Mouse (Mus musculus) heart, embryonic 12.5 days (tissue): Measurements from ENCODE around the gene Polr2j. TPM values are rescaled to one million over a fixed set of nuclear protein-coding genes. Genes with fewer than 3 reads are reported as not detected.
A peak's percentile ranks its signal among the peaks of the same experiment; 100 is the strongest.

Experiments
- ATAC-seq: fragments of 200-750 bp; cut with Nextera tagmentation; 2 replicates; pipeline ENCODE4 v1.8.0; 2017; ENCODE audit warnings: moderate TSS enrichment, moderate library complexity; ENCODE audit not compliant: insufficient number of reproducible peaks, low FRiP score
- H3K27ac ChIP-seq: fragments of 300-500 bp; sonication (generic); 2 replicates; pipeline ENCODE4 v1.5.1; 2016; ENCODE audit warnings: mild to moderate bottlenecking, moderate library complexity; ENCODE audit not compliant: poor library complexity, severe bottlenecking
- H3K27me3 ChIP-seq: fragments of 300-500 bp; sonication (generic); replicated peaks from 2 replicates; pipeline ENCODE4 v1.6.1; 2016; ENCODE audit warnings: mild to moderate bottlenecking, moderate library complexity
- H3K36me3 ChIP-seq: fragments of 300-500 bp; sonication (generic); 2 replicates; pipeline ENCODE4 v1.6.1; 2016; ENCODE audit warnings: mild to moderate bottlenecking, moderate library complexity
- H3K4me1 ChIP-seq: fragments of 300-500 bp; sonication (generic); replicated peaks from 2 replicates; pipeline ENCODE4 v1.6.1; 2016; ENCODE audit warnings: mild to moderate bottlenecking
- H3K4me2 ChIP-seq: fragments of 300-500 bp; sonication (generic); 2 replicates; pipeline ENCODE4 v1.6.1; 2016; ENCODE audit warnings: mild to moderate bottlenecking, moderate library complexity
- H3K4me3 ChIP-seq: fragments of 300-500 bp; sonication (generic); 2 replicates; pipeline ENCODE4 v1.5.1; 2016; ENCODE audit warnings: mild to moderate bottlenecking
- H3K9ac ChIP-seq: fragments of 300-500 bp; sonication (generic); 2 replicates; pipeline ENCODE4 v1.6.1; 2016; ENCODE audit warnings: mild to moderate bottlenecking, moderate library complexity
- H3K9me3 ChIP-seq: fragments of 300-500 bp; sonication (generic); replicated peaks from 2 replicates; pipeline ENCODE4 v1.6.1; 2016; ENCODE audit warnings: mild to moderate bottlenecking, moderate library complexity
- WGBS: fragments of 180-500 bp; shearing (Covaris S2); methylation state at CpG from one replicate; pipeline ENCODE4 v1.1.7; 2016; 5-methylcytosine and 5-hydroxymethylcytosine counted together
- microRNA-seq: library from miRNA; unstranded; fragments of <30 nt; microRNA quantifications from one replicate; pipeline ENCODE4, GENCODE M21; 2017
- polyA plus RNA-seq: library from polyadenylated mRNA; unstranded; fragments of >200 nt; fragmentation: Nextera tagmentation; extraction: Ambion mirVana; gene quantifications from 2 replicates; pipeline ENCODE4 v1.2.1, GENCODE M21; 2016

Polr2j gene
- polyA plus RNA-seq, 1 experiment from 2014 or later, result 161 TPM

GRCm38 (mm10) chr5:136168071-136168470 is 51.6 kb downstream of the Polr2j start:
- peaks cover 5% of the 10 kb centered on the region for H3K4me1 ChIP-seq
- H3K27me3 ChIP-seq, result no peaks in the 10 kb centered on the region
- ATAC-seq, result no peak
- no peak overlapping the region for H3K4me2 ChIP-seq
- peaks cover 7% of the 10 kb centered on the region for H3K9me3 ChIP-seq
- no peak overlapping the region for H3K9ac ChIP-seq
- 89% methylated on average over 3 of the region's 3 CpGs for WGBS
- H3K36me3 ChIP-seq, result no peaks in the 10 kb centered on the region
- H3K4me3 ChIP-seq, result no peak overlapping the region
- no peak overlapping the region for H3K27ac ChIP-seq

GRCm38 (mm10) chr5:136169626-136170511 is 53.4 kb downstream of the Polr2j start:
- WGBS, result 13% methylated on average over 15 of the region's 15 CpGs
- Histone ChIP-seq H3K27ac (no peak overlapping the region), H3K27me3 (no peaks in the 10 kb centered on the region), H3K4me3 (peak overlapping the region; percentile 59), H3K9me3 (peaks cover 7% of the 10 kb centered on the region), H3K4me2 (peak overlapping the region; percentile 94), H3K4me1 (peaks cover 5% of the 10 kb centered on the region), H3K36me3 (no peaks in the 10 kb centered on the region), H3K9ac (peak overlapping the region; percentile 66)
- ATAC-seq, result peak; percentile 49

GRCm38 (mm10) chr5:136170512-136171362 is 54.3 kb downstream of the Polr2j start, which contains the start of gene Orai2:
TSS of gene Orai2 (minus strand) at chr5:136170713.
- peaks cover 5% of the 10 kb centered on the region for H3K4me1 ChIP-seq
- WGBS, result 5% methylated on average over 49 of the region's 49 CpGs
- H3K27ac ChIP-seq, result no peak within 1 kb of the TSS
- H3K9ac ChIP-seq, result peak within 1 kb of the TSS; percentile 66
- no peaks in the 10 kb centered on the region for H3K36me3 ChIP-seq
- H3K4me2 ChIP-seq, result peak within 1 kb of the TSS; percentile 94
- peaks cover 7% of the 10 kb centered on the region for H3K9me3 ChIP-seq
- peak; percentile 86 for ATAC-seq
- H3K4me3 ChIP-seq, result peak within 1 kb of the TSS; percentile 59
- H3K27me3 ChIP-seq, result no peaks in the 10 kb centered on the region

- Histone ChIP-seq H3K9ac (no peak overlapping the region), H3K9me3 (peaks cover 7% of the 10 kb centered on the region), H3K4me1 (peaks cover 5% of the 10 kb centered on the region), H3K27me3 (no peaks in the 10 kb centered on the region), H3K4me3 (peak overlapping the region; percentile 59), H3K4me2 (peak overlapping the region; percentile 94), H3K36me3 (no peaks in the 10 kb centered on the region), H3K27ac (no peak overlapping the region)
- 29% methylated on average over 17 of the region's 17 CpGs for WGBS
- peak; percentile 30; the same call in 1 of the 2 replicates for ATAC-seq
Observed at GRCm38 (mm10) chr5:136171363-136172341, 55.2 kb downstream of the Polr2j start.

Small RNA genes lying within 50 kb of the gene (microRNA-seq; reads per million reads assigned to microRNA genes)
- gene Mir7035, result not detected

Other genes with a start within 250 kb of the Polr2j start
- 916 and 1,021 TPM in 2 replicates for gene Hspb1, start 228.7 kb upstream of the Polr2j start, polyA plus RNA-seq
- 214 and 222 TPM in 2 replicates for gene Ywhag, start 182.0 kb upstream of the Polr2j start, polyA plus RNA-seq
- gene Ssc4d, start 142.1 kb upstream of the Polr2j start, polyA plus RNA-seq, result 0.70 and 1.6 TPM in 2 replicates
- 0.13 TPM in 1 of 2 replicates, not detected in the other for gene Zp3, start 136.5 kb upstream of the Polr2j start, polyA plus RNA-seq
- gene Dtx2, start 121.8 kb upstream of the Polr2j start, polyA plus RNA-seq, result 28.7 and 29.9 TPM in 2 replicates
- 60.2 and 60.5 TPM in 2 replicates for gene Upk3b, start 78.1 kb upstream of the Polr2j start, polyA plus RNA-seq
- 0.40 and 0.50 TPM in 2 replicates for gene Upk3bl, start 62.1 kb upstream of the Polr2j start, polyA plus RNA-seq
- gene Rasa4, start 32.7 kb upstream of the Polr2j start, polyA plus RNA-seq, result 1.0 and 1.6 TPM in 2 replicates
- gene Lrwd1, start 19.4 kb downstream of the Polr2j start, polyA plus RNA-seq, result 20.9 and 21.8 TPM in 2 replicates
- gene Alkbh4, start 19.5 kb downstream of the Polr2j start, polyA plus RNA-seq, result 14.4 and 16.8 TPM in 2 replicates
- gene Orai2, start 54.1 kb downstream of the Polr2j start, polyA plus RNA-seq, result 3.0 and 3.1 TPM in 2 replicates
- 41.8 and 48.1 TPM in 2 replicates for gene Prkrip1, start 82.3 kb downstream of the Polr2j start, polyA plus RNA-seq
- 1.5 and 1.9 TPM in 2 replicates for gene Sh2b2, start 129.9 kb downstream of the Polr2j start, polyA plus RNA-seq